Mouse (Mus musculus): ENCODE results near the gene Trim39.
A peak's percentile ranks its signal among the peaks of the same experiment; 100 is the strongest.

Trim39 gene

DNA sequence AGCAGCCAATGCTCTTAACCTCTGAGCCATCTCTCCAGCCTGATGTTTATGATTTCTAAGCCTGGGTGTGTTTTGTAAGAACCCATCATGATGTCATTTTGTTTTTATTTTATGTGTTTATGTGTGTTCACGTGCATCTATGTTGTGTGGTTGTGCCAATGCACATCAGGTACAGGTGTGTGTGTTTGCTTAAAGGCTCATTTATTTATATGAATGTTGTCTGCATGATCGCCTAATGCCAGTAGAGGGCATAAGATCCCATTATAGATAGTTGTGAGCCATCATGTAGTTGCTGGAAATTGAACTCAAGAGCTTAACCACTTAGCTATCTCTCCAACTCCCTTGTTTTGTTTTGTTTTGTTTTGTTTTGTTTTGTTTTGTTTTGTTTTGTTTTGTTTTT is 26.3 kb downstream of the Trim39 start:
- no peak for DNase-seq

DNA sequence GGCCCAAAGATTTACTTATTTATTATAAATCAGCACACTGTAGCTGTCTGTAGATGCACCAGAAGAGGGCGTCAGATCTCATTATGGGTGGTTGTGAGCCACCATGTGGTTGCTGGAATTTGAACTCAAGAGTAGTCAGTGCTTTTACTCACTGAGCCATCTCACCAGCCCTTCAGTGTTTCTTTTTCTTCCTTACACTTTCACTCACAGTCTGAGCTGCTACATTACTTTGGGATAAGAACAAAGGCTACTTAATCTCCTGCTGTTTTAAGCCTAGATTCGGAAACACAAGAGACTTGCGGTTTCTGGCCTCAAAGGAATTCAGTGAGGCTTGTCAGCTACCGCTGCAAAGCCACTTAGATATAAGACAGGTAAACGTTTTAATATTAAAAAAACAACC is 28.0 kb downstream of the Trim39 start:
- DNase-seq: no peak

DNA sequence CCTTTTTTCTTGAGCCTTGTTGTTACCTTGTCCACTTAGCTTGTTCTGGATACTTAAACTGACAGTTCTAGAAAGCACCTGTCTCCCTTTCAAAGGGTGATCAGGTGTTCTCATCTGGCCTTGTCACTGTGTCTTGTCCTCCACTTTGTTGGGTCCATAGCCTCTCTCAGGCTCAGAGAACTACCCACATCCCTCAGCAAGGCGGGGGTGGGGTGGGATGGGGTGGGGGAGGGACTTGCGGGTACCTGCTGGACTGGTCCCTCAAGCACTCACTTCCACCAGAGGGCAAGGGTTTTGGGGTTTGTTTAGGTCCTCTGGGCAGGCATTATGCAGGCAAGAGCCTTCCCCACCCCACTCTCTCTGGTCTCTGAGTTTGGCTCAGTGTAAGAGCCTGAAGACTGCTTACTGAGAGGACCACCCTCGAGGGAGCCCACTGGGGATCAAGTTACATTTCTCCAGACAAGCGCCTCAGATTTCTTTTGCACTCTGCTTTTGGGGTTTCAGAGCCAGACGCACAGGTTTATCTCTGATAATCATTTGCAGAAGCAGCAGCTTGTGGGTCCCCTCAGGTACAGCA is 31.3 kb downstream of the Trim39 start:
- DNase-seq: no peak

DNA sequence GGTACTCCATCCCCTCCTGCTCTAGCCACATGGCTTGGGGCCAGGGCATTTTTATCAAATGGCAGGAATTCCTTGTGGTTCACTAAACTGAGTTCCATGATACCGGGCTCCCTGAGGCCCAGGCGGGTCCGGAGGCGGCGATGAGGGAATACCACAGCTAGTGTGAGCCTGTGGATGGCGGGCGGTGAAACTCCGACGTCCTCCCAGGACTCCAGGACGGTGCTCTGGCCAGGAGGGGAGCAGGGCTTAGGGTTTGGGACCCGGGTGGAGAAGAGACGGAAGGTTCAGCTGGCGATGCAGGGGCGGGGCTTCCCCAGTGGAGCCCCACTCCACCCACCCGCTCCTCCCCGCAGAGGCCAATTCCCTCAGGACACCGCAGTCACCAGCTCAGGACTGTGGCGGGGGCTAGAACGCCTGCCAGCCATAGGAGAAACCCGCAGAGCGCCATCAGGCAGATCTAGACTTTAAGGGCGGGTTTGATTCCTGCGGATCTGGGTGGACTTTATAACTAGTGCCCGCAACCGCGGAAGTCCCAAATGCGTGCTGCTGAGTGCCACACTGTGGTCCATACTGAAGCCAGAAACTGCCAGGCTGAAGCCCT is 34.6 kb downstream of the Trim39 start:
- peak; percentile 22 for DNase-seq

DNA sequence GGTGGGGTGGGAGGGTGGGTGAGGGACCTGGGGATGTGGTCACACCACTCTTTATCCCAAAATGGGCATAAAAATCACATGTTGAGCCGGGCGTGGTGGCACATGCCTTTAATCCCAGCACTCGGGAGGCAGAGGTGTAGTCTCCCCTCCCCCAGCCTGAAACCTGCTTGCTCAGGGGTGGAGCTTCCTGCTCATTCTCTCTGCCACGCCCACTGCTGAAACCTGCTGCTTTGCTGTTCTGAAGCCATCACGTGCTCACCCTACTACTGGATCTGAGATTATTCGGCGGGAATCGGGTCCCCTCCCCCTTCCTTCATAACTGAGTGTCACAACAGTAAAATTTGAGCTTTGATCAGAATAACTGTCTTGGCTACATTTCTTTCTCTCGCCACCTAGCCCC is 36.7 kb downstream of the Trim39 start:
- DNase-seq: peak; percentile 20

DNA sequence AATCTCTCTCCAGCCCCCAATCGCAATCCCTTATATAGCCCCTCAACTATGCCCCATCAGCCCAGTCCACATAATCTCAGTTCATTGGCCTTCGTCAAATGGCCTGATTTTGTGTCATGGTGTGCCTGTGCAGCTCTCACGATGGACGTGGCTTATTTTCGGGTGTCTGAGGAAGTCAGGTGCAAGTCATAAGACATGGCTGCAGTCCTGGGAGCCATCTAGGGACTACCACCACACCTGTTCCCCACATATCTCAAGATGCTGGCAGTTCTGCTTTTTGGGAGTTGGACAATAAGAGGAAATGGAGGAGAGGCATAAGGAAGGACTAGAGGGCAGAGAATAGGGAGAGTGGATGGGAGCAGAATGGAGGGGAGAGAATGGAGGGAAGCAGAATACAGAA is 38.5 kb downstream of the Trim39 start:
- no peak for DNase-seq

DNA sequence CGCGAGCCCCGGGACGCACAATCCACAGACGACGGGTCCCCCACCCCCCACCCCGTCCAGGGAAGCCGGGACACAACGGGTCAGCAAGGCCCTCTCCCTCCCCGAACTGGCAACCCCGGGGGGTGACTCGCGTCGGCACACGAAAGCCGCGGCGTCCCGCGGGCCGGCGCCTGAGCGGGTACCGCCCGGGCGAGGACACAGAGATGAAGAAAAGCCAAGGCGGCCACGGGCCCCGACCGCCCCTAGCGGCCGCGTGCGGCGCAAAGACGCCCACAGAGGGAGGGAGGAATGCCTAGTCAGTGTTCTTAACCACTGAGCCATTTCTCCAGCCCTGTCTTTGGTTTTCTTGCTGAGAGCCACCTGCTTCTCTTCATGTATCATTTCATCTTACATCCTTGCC is 40.7 kb downstream of the Trim39 start:
- DNase-seq: peak; percentile 80

DNA sequence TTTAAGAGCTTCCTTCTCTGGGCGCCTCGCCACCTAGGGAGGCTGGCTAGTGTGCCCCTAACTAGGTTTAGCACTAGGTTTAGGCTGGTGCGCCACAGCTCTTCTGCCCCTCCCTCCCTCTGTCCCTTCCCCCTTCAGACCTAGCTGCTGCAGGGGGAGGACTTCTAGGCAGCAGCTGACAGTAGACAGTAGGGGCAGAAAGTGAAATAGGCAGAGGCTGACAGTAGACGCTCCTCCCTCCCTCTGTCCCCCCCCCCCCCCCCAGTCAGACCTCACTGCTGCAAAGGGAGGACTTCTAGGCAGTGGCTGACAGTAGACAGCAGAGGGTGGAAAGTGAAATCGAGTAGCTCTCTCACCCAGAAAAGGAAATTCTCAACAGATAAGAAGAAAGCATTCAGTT is 43.0 kb downstream of the Trim39 start:
- no peak for DNase-seq

DNA sequence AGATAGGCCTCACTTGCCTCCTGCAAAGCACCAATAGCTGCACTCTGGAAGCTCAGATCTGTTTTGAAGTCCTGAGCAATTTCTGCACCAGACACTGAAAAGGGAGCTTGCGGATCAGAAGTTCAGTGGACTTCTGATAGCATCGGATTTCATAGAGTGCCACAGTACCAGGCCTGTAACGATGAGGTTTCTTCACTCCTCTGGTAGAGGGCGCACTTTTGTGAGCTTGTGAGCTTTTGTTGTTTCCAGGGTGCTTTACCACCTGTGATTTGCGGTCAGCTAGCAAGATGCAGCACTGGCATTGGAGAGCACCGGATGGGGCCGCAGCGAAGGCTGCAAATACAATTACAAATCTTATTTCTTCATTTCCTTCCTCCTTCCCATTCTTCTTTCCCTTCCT is 45.1 kb downstream of the Trim39 start:
- DNase-seq: peak; percentile 8

DNA sequence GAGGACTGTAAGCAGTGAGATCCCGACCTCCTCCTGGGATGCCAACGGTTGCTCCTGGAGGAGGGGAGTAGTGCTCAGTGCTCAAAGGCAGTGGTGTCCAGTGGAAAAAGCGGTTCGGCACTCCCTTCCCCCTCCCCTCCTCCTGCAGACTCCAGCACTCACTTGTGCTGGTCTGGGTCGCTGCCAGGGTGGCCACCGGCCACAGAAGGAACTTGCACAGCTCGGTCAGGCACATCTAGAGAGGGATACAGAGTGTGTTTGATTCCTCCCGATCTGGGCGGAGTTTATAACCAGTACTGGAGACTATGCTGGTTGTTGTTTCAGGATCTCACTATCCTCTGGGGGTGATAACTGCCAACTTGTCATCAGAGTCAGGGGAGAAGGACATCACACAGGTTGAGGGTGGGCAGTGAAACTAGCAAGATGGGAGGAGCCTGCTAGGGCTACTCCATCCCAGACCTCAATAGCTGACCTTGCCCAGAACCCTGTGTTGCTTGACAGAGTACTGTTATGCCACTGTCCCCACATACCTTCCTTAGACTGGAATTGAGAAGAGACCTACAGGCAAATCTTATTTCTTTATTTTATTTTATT is 46.7 kb downstream of the Trim39 start:
- DNase-seq: no peak

DNA sequence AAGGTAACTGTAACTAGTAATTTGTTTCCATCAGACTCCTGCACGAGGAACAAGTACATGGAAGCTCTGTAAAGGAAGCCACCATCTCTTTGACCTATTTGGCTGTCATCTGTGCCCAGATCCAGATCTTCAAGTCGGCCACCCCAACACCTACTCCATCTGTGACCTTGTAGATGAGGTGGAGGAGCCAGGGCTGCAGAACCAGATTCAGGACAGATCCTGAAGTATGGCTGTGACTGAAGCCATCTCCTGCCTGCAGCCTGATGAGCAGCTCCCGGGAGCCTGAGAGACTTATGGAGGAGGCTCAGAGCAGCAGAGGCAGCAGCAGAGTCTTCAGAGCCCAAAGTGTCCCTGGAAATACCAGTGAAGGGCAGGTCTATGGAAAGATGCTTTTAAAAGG is 47.6 kb downstream of the Trim39 start:
- no peak for DNase-seq

DNA sequence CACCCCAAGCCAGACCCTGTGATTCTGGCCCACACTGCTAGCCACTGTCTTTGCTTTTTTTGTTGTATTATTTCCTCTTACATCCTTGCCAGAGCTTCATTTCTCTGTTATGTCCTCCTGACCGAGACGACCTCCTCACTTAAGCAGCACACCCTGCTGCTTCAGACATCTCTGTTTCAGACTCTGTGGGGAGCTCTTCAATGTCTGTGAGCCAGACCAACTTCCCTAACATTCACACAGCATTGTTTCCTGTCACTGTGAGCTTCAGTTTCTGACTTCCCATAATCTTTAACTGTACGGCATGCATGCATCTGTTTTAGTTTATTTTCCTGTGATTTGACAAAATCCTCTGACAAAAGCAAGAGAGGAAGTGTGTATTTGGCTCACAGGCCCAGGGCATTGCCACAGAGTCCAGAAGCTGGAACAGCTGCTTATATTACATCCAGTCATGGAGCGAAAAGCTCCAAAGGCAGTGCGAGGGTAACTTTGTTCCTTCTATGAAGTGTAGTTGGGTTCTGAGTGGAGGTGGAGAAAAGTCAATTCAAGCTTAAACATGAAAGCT is 53.4 kb downstream of the Trim39 start:
- DNase-seq: no peak

DNA sequence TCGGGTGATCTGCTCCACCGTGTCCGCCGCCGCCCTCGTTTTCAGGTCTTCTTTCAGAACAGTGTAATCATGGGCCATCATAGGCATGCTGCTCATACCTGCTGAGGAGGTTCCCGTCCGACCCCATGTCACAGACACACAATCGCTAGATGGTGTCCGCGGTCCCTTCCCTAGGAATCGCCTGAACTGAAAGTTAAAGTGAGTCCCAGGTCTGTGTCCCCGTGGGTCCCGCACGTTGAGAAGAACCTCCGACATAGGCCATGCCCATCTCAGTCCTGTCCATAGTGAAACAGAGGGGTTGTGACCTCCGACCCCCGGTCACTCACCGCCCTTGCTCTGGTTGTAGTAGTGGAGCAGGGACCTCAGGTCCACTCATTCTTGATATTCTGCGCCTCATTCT is 56.5 kb downstream of the Trim39 start:
- DNase-seq: no peak
